Mouse (Mus musculus) CH12.LX (cell line): ENCODE data around the gene Lrrc58. TPM values are rescaled to one million over a fixed set of nuclear protein-coding genes. Genes with fewer than 3 reads are reported as not detected.

Experiments used
- DNase-seq: peaks from one replicate; pipeline ENCODE4 v3.0.0-alpha.2; 2013; ENCODE audit errors: extremely low read depth
- H3K27ac ChIP-seq: 2 replicates; pipeline ENCODE4 v1.5.1; 2012; ENCODE audit warnings: low read depth, mild to moderate bottlenecking, control low read depth, moderate library complexity; ENCODE audit not compliant: insufficient read depth
- H3K27me3 ChIP-seq: replicated peaks from 2 replicates; pipeline ENCODE3; 2012; ENCODE audit warnings: inconsistent platforms
- H3K36me3 ChIP-seq, 2 experiments: replicated peaks in 1 of 2; 2 replicates each; pipeline versions ENCODE3 to v1.6.1; 2012; ENCODE audit warnings: inconsistent platforms in 1 of 2, low read length in 1 of 2, mild to moderate bottlenecking in 1 of 2, mixed read lengths in 1 of 2, moderate library complexity in 1 of 2; ENCODE audit not compliant: control insufficient read depth in 1 of 2, insufficient read depth in 1 of 2
- H3K4me1 ChIP-seq, 2 experiments: 2 replicates each; pipeline ENCODE4 v1.6.1; 2012; ENCODE audit warnings: inconsistent platforms in 1 of 2, moderate library complexity in 1 of 2; ENCODE audit not compliant: insufficient read depth in 2 of 2, control insufficient read depth in 1 of 2
- H3K4me2 ChIP-seq: 2 replicates; pipeline ENCODE4 v1.6.1; 2012; ENCODE audit warnings: low read depth, mild to moderate bottlenecking, control low read depth; ENCODE audit not compliant: poor library complexity, insufficient read depth, severe bottlenecking
- H3K4me3 ChIP-seq, 3 experiments: fragments of 150-350 bp in 1 of 3; sonication (generic) in 1 of 3; replicated peaks in 1 of 3; 2 replicates each; pipeline versions ENCODE3 to v1.5.1; 2011 to 2012; ENCODE audit warnings: low read depth in 2 of 3, low read length in 2 of 3, mild to moderate bottlenecking in 2 of 3, moderate library complexity in 2 of 3, control low read depth in 1 of 3, improper control_type of control experiment in 1 of 3, inconsistent platforms in 1 of 3, mixed read lengths in 1 of 3; ENCODE audit not compliant: poor library complexity in 1 of 3
- H3K79me2 ChIP-seq: replicated peaks from 2 replicates; pipeline ENCODE4 v1.6.1; 2012; ENCODE audit warnings: mild to moderate bottlenecking, moderate library complexity; ENCODE audit not compliant: control insufficient read depth, poor library complexity, insufficient read depth, severe bottlenecking; ENCODE audit errors: extremely low read depth
- H3K9ac ChIP-seq: 2 replicates; pipeline ENCODE4 v1.6.1; 2012; ENCODE audit warnings: low read depth, mild to moderate bottlenecking, control low read depth, moderate library complexity; ENCODE audit not compliant: insufficient read depth
- H3K9me3 ChIP-seq: replicated peaks from 2 replicates; pipeline ENCODE3; 2012; ENCODE audit warnings: low read length, inconsistent platforms, mixed read lengths
- CHD2 ChIP-seq: IDR thresholded peaks from 2 replicates; pipeline ENCODE4 v1.6.1; 2011; ENCODE audit warnings: low read length, improper control_type of control experiment
- CTCF ChIP-seq, 2 experiments: IDR thresholded peaks in 1 of 2; conservative IDR thresholded peaks in 1 of 2; 2 replicates each; pipeline ENCODE4 v1.5.1; 2011 to 2012; ENCODE audit warnings: low read depth in 2 of 2, low read length in 2 of 2, improper control_type of control experiment in 1 of 2, inconsistent platforms in 1 of 2, mild to moderate bottlenecking in 1 of 2, moderate library complexity in 1 of 2
- E2F4 ChIP-seq: IDR thresholded peaks from 2 replicates; pipeline ENCODE4 v1.6.1; 2011; ENCODE audit warnings: low read depth, low read length, improper control_type of control experiment; ENCODE audit not compliant: insufficient replicate concordance
- ETS1 ChIP-seq: conservative IDR thresholded peaks from 2 replicates; pipeline ENCODE4 v1.6.1; 2012; ENCODE audit warnings: low read depth, mild to moderate bottlenecking, inconsistent platforms, low read length, improper control_type of control experiment, moderate library complexity
- HCFC1 ChIP-seq: IDR thresholded peaks from 2 replicates; pipeline ENCODE4 v1.6.1; 2012; ENCODE audit warnings: low read depth, mild to moderate bottlenecking, inconsistent platforms, low read length, improper control_type of control experiment
- IRF4 ChIP-seq: IDR thresholded peaks from 2 replicates; pipeline ENCODE4 v1.6.1; 2014; ENCODE audit warnings: low read depth, mild to moderate bottlenecking, inconsistent platforms, low read length, improper control_type of control experiment
- JUN ChIP-seq: IDR thresholded peaks from 2 replicates; pipeline ENCODE4 v1.6.1; 2011; ENCODE audit warnings: low read depth, mild to moderate bottlenecking, low read length, improper control_type of control experiment, moderate library complexity; ENCODE audit not compliant: insufficient read depth
- MAX ChIP-seq: IDR thresholded peaks from 2 replicates; pipeline ENCODE4 v1.6.1; 2011; ENCODE audit warnings: low read length, improper control_type of control experiment
- MXI1 ChIP-seq: IDR thresholded peaks from 2 replicates; pipeline ENCODE4 v1.6.1; 2011; ENCODE audit warnings: mild to moderate bottlenecking, low read depth, low read length, improper control_type of control experiment
- MYC ChIP-seq: IDR thresholded peaks from 2 replicates; pipeline ENCODE4 v1.6.1; 2011; ENCODE audit warnings: low read depth, mild to moderate bottlenecking, improper control_type of control experiment, low read length
- NELFE ChIP-seq: IDR thresholded peaks from 2 replicates; pipeline ENCODE4 v1.6.1; 2011; ENCODE audit warnings: low read depth, low read length, improper control_type of control experiment
- PAX5 ChIP-seq: IDR thresholded peaks from 2 replicates; pipeline ENCODE4 v1.6.1; 2012; ENCODE audit warnings: low read length, inconsistent platforms, mixed read lengths
- POLR2AphosphoS2 ChIP-seq: IDR thresholded peaks from 2 replicates; pipeline ENCODE4 v1.6.1; 2011; ENCODE audit warnings: low read depth, low read length, improper control_type of control experiment
- RAD21 ChIP-seq: IDR thresholded peaks from 2 replicates; pipeline ENCODE4 v1.6.1; 2011; ENCODE audit warnings: low read depth, mild to moderate bottlenecking, low read length, improper control_type of control experiment, moderate library complexity
- SMC3 ChIP-seq: IDR thresholded peaks from 2 replicates; pipeline ENCODE4 v1.6.1; 2011; ENCODE audit warnings: low read depth, low read length, improper control_type of control experiment
- ZC3H11A ChIP-seq: IDR thresholded peaks from 2 replicates; pipeline ENCODE4 v1.6.1; 2012; ENCODE audit warnings: low read depth, mild to moderate bottlenecking, inconsistent platforms, low read length, improper control_type of control experiment
- ZKSCAN1 ChIP-seq: IDR thresholded peaks from 2 replicates; pipeline ENCODE4 v1.6.1; 2012; ENCODE audit warnings: low read depth, inconsistent platforms, low read length, improper control_type of control experiment, borderline replicate concordance
- ZMIZ1 ChIP-seq: IDR thresholded peaks from 2 replicates; pipeline ENCODE4 v1.6.1; 2012; ENCODE audit warnings: low read depth, mild to moderate bottlenecking, inconsistent platforms, low read length, improper control_type of control experiment
- ZNF384 ChIP-seq: IDR thresholded peaks from 2 replicates; pipeline ENCODE4 v1.6.1; 2012; ENCODE audit warnings: low read depth, low read length, improper control_type of control experiment, inconsistent platforms
- dilution Hi-C: fragments of 300-500 bp; cut with MboI; formaldehyde crosslinking; loops from 2 replicates; pipeline ENCODE4 v1.14.3; 2020; ENCODE audit warnings: low sequenced_read_pairs; ENCODE audit not compliant: extremely low pct_unique_long_range_greater_than_20kb, extremely low pct_ligation_motif_present
- in situ Hi-C: fragments of 300-500 bp; cut with MboI; formaldehyde crosslinking; loops from 3 replicates; pipeline ENCODE4 v1.14.3; 2019; ENCODE audit warnings: low sequenced_read_pairs, low pct_ligation_motif_present, low pct_unique_long_range_greater_than_20kb, mixed read lengths
- polyA plus RNA-seq: library from polyadenylated mRNA; unstranded; fragments of >175 nt; gene quantifications from 2 replicates; pipeline ENCODE4 v1.2.1, GENCODE M21; 2012; ENCODE audit warnings: low read depth; ENCODE audit not compliant: insufficient read length
- total RNA-seq, 2 experiments: library from RNA; depleted of rRNA; stranded (reverse); fragments of 300-350 nt in 1 of 2; fragments of >200 nt in 1 of 2; gene quantifications; 2 replicates each; pipeline ENCODE4 v1.2.3; 2012 to 2014

Lrrc58 gene
- total and polyA plus RNA-seq, 3 experiments, result 17.4 to 30.8 (median 28.4) TPM

DNA sequence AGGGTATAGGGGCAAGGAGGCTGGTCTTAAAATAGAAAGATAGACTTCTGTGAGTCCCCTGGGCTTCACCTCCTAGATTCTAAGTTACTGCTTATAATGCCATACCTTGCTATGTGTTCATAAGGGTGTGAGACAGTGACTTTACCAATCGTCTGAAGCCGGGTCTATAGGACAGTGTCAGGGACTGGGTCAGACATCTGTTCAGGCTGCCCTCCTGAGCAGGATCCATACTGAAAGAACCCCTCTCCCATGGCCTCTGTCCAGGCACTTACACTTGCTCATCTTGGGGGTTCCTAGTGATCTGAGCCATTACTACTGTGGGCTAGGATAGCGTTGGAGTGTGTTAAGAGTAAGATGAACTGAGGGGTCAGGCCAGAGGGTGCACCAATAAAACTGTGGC is 41.9 kb upstream of the Lrrc58 start:
- TF ChIP-seq IRF4 (no peak), ZKSCAN1 (no peak), CTCF (conservative IDR thresholded peaks at IDR 0.05 in 1 of 2, IDR thresholded peaks at IDR 0.05 in 1 of 2; ENCODE audit: low read depth in 2 of 2, low read length in 2 of 2) (no peak), HCFC1 (no peak), E2F4 (no peak), PAX5 (no peak), SMC3 (no peak), MYC (no peak), MXI1 (no peak), POLR2AphosphoS2 (no peak), CHD2 (no peak), ZC3H11A (no peak), ZNF384 (no peak), NELFE (no peak), JUN (no peak)
- peaks cover 12 to 20% of the 10 kb centered on the region in 2 experiments for H3K4me1 ChIP-seq
- H3K79me2 ChIP-seq, result no peaks in the 10 kb centered on the region
- H3K27ac ChIP-seq, result no peak overlapping the region
- DNase-seq, result no peak
- dilution Hi-C loops, result no loop called here
- no peaks in the 10 kb centered on the region for H3K9me3 ChIP-seq
- in situ Hi-C loops, result loop anchor here (25.0 kb wide), 1 partner anchor 714 kb away; no protein-coding TSS in a partner anchor
- no peak overlapping the region for H3K4me2 ChIP-seq
- no peaks in the 10 kb centered on the region for H3K36me3 ChIP-seq
- H3K4me3 ChIP-seq, result no peak overlapping the region
- no peaks in the 10 kb centered on the region for H3K27me3 ChIP-seq
- H3K9ac ChIP-seq, result no peak overlapping the region

DNA sequence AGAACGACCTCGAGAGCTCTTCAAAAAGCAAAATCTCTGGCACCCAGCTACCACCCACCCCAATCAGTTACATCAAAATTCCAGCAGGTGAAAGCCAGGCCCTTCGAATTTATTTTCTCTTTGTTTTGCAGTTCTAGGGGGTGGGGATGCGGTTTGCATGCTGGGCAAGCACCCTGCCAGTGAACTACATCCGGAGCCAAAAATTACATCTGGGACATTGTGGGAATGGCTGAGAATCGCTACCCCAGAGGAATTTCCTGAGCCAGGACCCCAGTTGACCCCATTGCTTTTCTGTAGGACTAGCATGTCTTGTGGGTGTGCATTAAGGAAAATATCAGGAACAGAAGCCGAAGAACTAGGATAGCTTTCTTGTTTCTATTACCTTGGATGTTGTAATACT is 37.1 kb upstream of the Lrrc58 start:
- Histone ChIP-seq H3K9me3 (no peaks in the 10 kb centered on the region), H3K4me2 (no peak overlapping the region), H3K27me3 (no peaks in the 10 kb centered on the region), H3K9ac (no peak overlapping the region), H3K27ac (no peak overlapping the region), H3K79me2 (no peaks in the 10 kb centered on the region), H3K4me1 (peaks cover 12 to 18% of the 10 kb centered on the region in 2 experiments), H3K4me3 (no peak overlapping the region), H3K36me3 (no peaks in the 10 kb centered on the region)
- in situ Hi-C loops, result loop anchor here (25.0 kb wide), 1 partner anchor 719 kb away; no protein-coding TSS in a partner anchor
- DNase-seq, result no peak
- dilution Hi-C loops, result no loop called here
- TF ChIP-seq PAX5 (no peak), RAD21 (no peak), ETS1 (no peak), IRF4 (no peak), MAX (no peak), ZMIZ1 (no peak), ZKSCAN1 (no peak), POLR2AphosphoS2 (no peak)
